In genomic region chr11:107375816-107376215, GRCm38 (mm10) we compare ENCODE assay signal across 11 mouse cellular contexts.
DNase-seq lines count a peak whose midpoint lies in the region; ATAC-seq and TF ChIP-seq lines count a peak whose summit lies in the region.
"Had no signal": no experiment of that assay in that cellular context is flagged by ENCODE, and none has a peak within 500 bp of the region (broad histone marks: within the 10 kb centered on the region; RNA-seq: fewer than 3 reads in every experiment).

No protein-coding gene starts in this region.

- H3K27me3 ChIP-seq in E14TG2a.4 (ENCODE audit: insufficient read depth, low read length) = no peaks in the 10 kb centered on the region
- no peaks in the 10 kb centered on the region for H3K27me3 ChIP-seq in intestine, embryonic 15.5 days (replicated peaks)
- no peaks in the 10 kb centered on the region for H3K27me3 ChIP-seq in forebrain, embryonic 11.5 days (ENCODE audit: control insufficient read depth, insufficient read depth, low read length)
- H3K27me3 ChIP-seq: forebrain, embryonic 15.5 days; midbrain, embryonic 12.5 days had no signal

- peak overlapping the region; percentile 73; the same call in 1 of the 2 replicates for H3K27ac ChIP-seq in layer of hippocampus, adult 2 months
- peak overlapping the region; percentile 45 for H3K27ac ChIP-seq in intestine, embryonic 15.5 days
- H3K27ac ChIP-seq in forebrain, embryonic 11.5 days (ENCODE audit: low read depth, low read length) = no peak overlapping the region
- H3K27ac ChIP-seq: forebrain, embryonic 15.5 days; midbrain, embryonic 12.5 days had no signal

- peaks cover 88% of the 10 kb centered on the region for H3K4me1 ChIP-seq in E14TG2a.4 (replicated peaks; ENCODE audit: low read depth, low read length)
- peaks cover 12% of the 10 kb centered on the region for H3K4me1 ChIP-seq in intestine, embryonic 15.5 days (replicated peaks)
- 0 out of 2 replicates have a peak, but pooled peaks cover 4% of the 10 kb centered on the region for H3K4me1 ChIP-seq in forebrain, embryonic 11.5 days (replicated peaks; ENCODE audit: control insufficient read depth, insufficient read depth, low read length)

- peaks cover 6% of the 10 kb centered on the region for H3K9me3 ChIP-seq in E14TG2a.4 (ENCODE audit: low read length)
- H3K9me3 ChIP-seq in intestine, embryonic 15.5 days = no peaks in the 10 kb centered on the region
- H3K9me3 ChIP-seq in forebrain, embryonic 11.5 days (ENCODE audit: control insufficient read depth, low read length) = peaks cover 3% of the 10 kb centered on the region; the same call in 1 of the 2 replicates
- H3K9me3 ChIP-seq: forebrain, embryonic 15.5 days; midbrain, embryonic 12.5 days had no signal

- ATAC-seq in intestine, embryonic 15.5 days = no peak
- ATAC-seq in forebrain, embryonic 11.5 days (replicated peaks; ENCODE audit: low FRiP score) = no peak
- ATAC-seq in granulocyte monocyte progenitor cell, adult 5-6 weeks (replicated peaks; ENCODE audit: poor library complexity, severe bottlenecking) = no peak
- ATAC-seq: forebrain, embryonic 15.5 days had no signal

- intact Hi-C loops in heart, postnatal 10 days (cut with DNase I) = no loop called here

- no peak for TF ChIP-seq CTCF in layer of hippocampus, adult 2 months (conservative IDR thresholded peaks at IDR 0.05)
- no peak for TF ChIP-seq CTCF in E14TG2a.4 (conservative IDR thresholded peaks at IDR 0.05; ENCODE audit: low read length)

- WGBS in intestine, embryonic 15.5 days = 70% methylated on average over 11 of the region's 11 CpGs
- WGBS in forebrain, embryonic 11.5 days = 95% methylated on average over 11 of the region's 11 CpGs

- peak; percentile 93 for DNase-seq in heart, adult 11 months
- no peak for DNase-seq in heart, postnatal 10 days
- no peak for DNase-seq in layer of hippocampus, adult 2 months (ENCODE audit: low spot score in 2 of 2)
- no peak for DNase-seq in layer of hippocampus, postnatal 10 days (ENCODE audit: low spot score in 2 of 2)
- no peak for DNase-seq in forebrain, embryonic 11.5 days (ENCODE audit: low spot score)
- DNase-seq: cerebellum, adult 8-10 months had no signal

- peaks cover 5% of the 10 kb centered on the region for H3K36me3 ChIP-seq in E14TG2a.4 (ENCODE audit: insufficient read depth, low read length)
- no peaks in the 10 kb centered on the region for H3K36me3 ChIP-seq in intestine, embryonic 15.5 days
- H3K36me3 ChIP-seq in forebrain, embryonic 11.5 days (ENCODE audit: control insufficient read depth, insufficient read depth, low read length) = no peaks in the 10 kb centered on the region; the same call in 1 of the 2 replicates
- H3K36me3 ChIP-seq: forebrain, embryonic 15.5 days had no signal

- H3K4me3 ChIP-seq in layer of hippocampus, adult 2 months = no peak overlapping the region
- peak overlapping the region; percentile 50 for H3K4me3 ChIP-seq in E14TG2a.4 (replicated peaks; ENCODE audit: low read length)
- H3K4me3 ChIP-seq in intestine, embryonic 15.5 days (replicated peaks) = no peak overlapping the region
- no peak overlapping the region for H3K4me3 ChIP-seq in forebrain, embryonic 11.5 days (ENCODE audit: low read depth, low read length)
- H3K4me3 ChIP-seq: forebrain, embryonic 15.5 days; midbrain, embryonic 12.5 days had no signal

- peak overlapping the region; percentile 26; the same call in 1 of the 2 replicates for H3K4me2 ChIP-seq in intestine, embryonic 15.5 days (replicated peaks)
- H3K4me2 ChIP-seq in forebrain, embryonic 11.5 days (ENCODE audit: low read depth, low read length, severe bottlenecking) = no peak overlapping the region
- H3K4me2 ChIP-seq: forebrain, embryonic 15.5 days; midbrain, embryonic 12.5 days had no signal

- no peak overlapping the region for H3K9ac ChIP-seq in intestine, embryonic 15.5 days
- H3K9ac ChIP-seq in forebrain, embryonic 11.5 days (ENCODE audit: low read length) = no peak overlapping the region
- H3K9ac ChIP-seq: forebrain, embryonic 15.5 days; midbrain, embryonic 12.5 days had no signal
